Mouse (Mus musculus) liver, adult 2 months (tissue): ENCODE measurements at regions not wholly inside any gene's neighbourhood (a gene's known extent, or its start where the extent isn't known, plus 50 kb on each side); places are given as distances from the start of the nearest gene placed in this dataset.

Experiments used
- CTCF ChIP-seq: fragments of 200-500 bp; IDR thresholded peaks from 2 replicates; pipeline ENCODE4 v1.5.1; 2011; ENCODE audit warnings: low read depth, low read length, control low read depth
- POLR2A ChIP-seq: fragments of 200-500 bp; IDR thresholded peaks from 2 replicates; pipeline ENCODE4 v1.6.1; 2011; ENCODE audit warnings: low read length, control low read depth; ENCODE audit not compliant: insufficient read depth; ENCODE audit errors: extremely low read depth

- no peak for TF ChIP-seq CTCF
- TF ChIP-seq POLR2A = no peak
Observed at GRCm38 (mm10) chr11:64195272-64195671, 116.0 kb upstream of the Cox10 start.
